20 mouse cellular contexts compared by ENCODE assay signal in genomic region chr13:60286525-60287224, GRCm38 (mm10).
A peak's percentile ranks its signal among the peaks of the same experiment; 100 is the strongest.
DNase-seq lines count a peak whose midpoint lies in the region; ATAC-seq lines count a peak whose summit lies in the region.
"Had no signal": no experiment of that assay in that cellular context is flagged by ENCODE, and none has a peak within 500 bp of the region (broad histone marks: within the 10 kb centered on the region; RNA-seq: fewer than 3 reads in every experiment).

No protein-coding gene starts in this region.

- H3K9me3 ChIP-seq in intestine, embryonic 15.5 days, result no peaks in the 10 kb centered on the region
- H3K9me3 ChIP-seq in hindbrain, embryonic 11.5 days (ENCODE audit: control insufficient read depth, low read length), result no peaks in the 10 kb centered on the region
- no peaks in the 10 kb centered on the region for H3K9me3 ChIP-seq in liver, embryonic 12.5 days (replicated peaks)
- H3K9me3 ChIP-seq: embryonic facial prominence, embryonic 13.5 days; forebrain, embryonic 12.5 days; hindbrain, embryonic 12.5 days; lung, embryonic 15.5 days; neural tube, embryonic 13.5 days had no signal

- peak; percentile 37 for DNase-seq in embryo, embryonic 10.5 days (ENCODE audit: low spot score)
- DNase-seq in embryo, embryonic 9.5 days (ENCODE audit: extremely low spot score), result no peak
- peak; percentile 36 for DNase-seq in testis, postnatal 14 days (ENCODE audit: low spot score)
- DNase-seq in testis, postnatal 10 days (ENCODE audit: low spot score), result no peak
- no peak for DNase-seq in hindbrain, embryonic 11.5 days (ENCODE audit: low spot score)
- no peak for DNase-seq in thymus, postnatal 4 days
- DNase-seq: adrenal gland, adult 8-10 months; cerebellum, postnatal 10 days; kidney, adult 8-10 months; liver; right cerebral cortex, adult 18-20 months had no signal

- WGBS in intestine, embryonic 15.5 days, result 17% methylated on average over 11 of the region's 11 CpGs
- 78% methylated on average over 11 of the region's 11 CpGs for WGBS in hindbrain, embryonic 11.5 days
- WGBS in liver, embryonic 12.5 days (ENCODE audit: insufficient replicate concordance), result 36% methylated on average over 11 of the region's 11 CpGs

- no peak overlapping the region for H3K4me2 ChIP-seq in intestine, embryonic 15.5 days (replicated peaks)
- H3K4me2 ChIP-seq in hindbrain, embryonic 11.5 days (replicated peaks; ENCODE audit: low read depth, low read length), result no peak overlapping the region
- H3K4me2 ChIP-seq in liver, embryonic 12.5 days, result no peak overlapping the region
- H3K4me2 ChIP-seq: embryonic facial prominence, embryonic 13.5 days; forebrain, embryonic 12.5 days; hindbrain, embryonic 12.5 days; lung, embryonic 15.5 days; neural tube, embryonic 13.5 days had no signal

- no peak overlapping the region for H3K9ac ChIP-seq in intestine, embryonic 15.5 days
- no peak overlapping the region for H3K9ac ChIP-seq in hindbrain, embryonic 11.5 days (ENCODE audit: low read depth, low read length)
- no peak overlapping the region for H3K9ac ChIP-seq in liver, embryonic 12.5 days
- H3K9ac ChIP-seq: embryonic facial prominence, embryonic 13.5 days; forebrain, embryonic 12.5 days; hindbrain, embryonic 12.5 days; lung, embryonic 15.5 days; neural tube, embryonic 13.5 days had no signal

- H3K4me3 ChIP-seq in intestine, embryonic 15.5 days (replicated peaks), result no peak overlapping the region
- no peak overlapping the region for H3K4me3 ChIP-seq in hindbrain, embryonic 11.5 days (ENCODE audit: low read depth, low read length)
- H3K4me3 ChIP-seq in liver, embryonic 12.5 days, result no peak overlapping the region
- H3K4me3 ChIP-seq: embryonic facial prominence, embryonic 13.5 days; forebrain, embryonic 12.5 days; hindbrain, embryonic 12.5 days; left cerebral cortex, adult 2 months; lung, embryonic 15.5 days; megakaryocyte, embryonic 14.5 days; neural tube, embryonic 13.5 days had no signal

- H3K27me3 ChIP-seq in intestine, embryonic 15.5 days (replicated peaks), result no peaks in the 10 kb centered on the region
- H3K27me3 ChIP-seq in hindbrain, embryonic 11.5 days (ENCODE audit: control insufficient read depth, insufficient read depth, low read length), result no peaks in the 10 kb centered on the region
- H3K27me3 ChIP-seq in liver, embryonic 12.5 days (replicated peaks), result no peaks in the 10 kb centered on the region
- H3K27me3 ChIP-seq: embryonic facial prominence, embryonic 13.5 days; forebrain, embryonic 12.5 days; hindbrain, embryonic 12.5 days; lung, embryonic 15.5 days; megakaryocyte, embryonic 14.5 days; neural tube, embryonic 13.5 days had no signal

- 0 out of 2 replicates have a peak overlapping the region, but pooled peaks have one; percentile 5 for H3K27ac ChIP-seq in intestine, embryonic 15.5 days
- H3K27ac ChIP-seq in hindbrain, embryonic 11.5 days (ENCODE audit: low read depth, low read length), result no peak overlapping the region
- no peak overlapping the region for H3K27ac ChIP-seq in liver, embryonic 12.5 days
- H3K27ac ChIP-seq: embryonic facial prominence, embryonic 13.5 days; forebrain, embryonic 12.5 days; hindbrain, embryonic 12.5 days; left cerebral cortex, adult 2 months; lung, embryonic 15.5 days; neural tube, embryonic 13.5 days had no signal

- peak; percentile 91 for ATAC-seq in intestine, embryonic 15.5 days
- ATAC-seq in hindbrain, embryonic 11.5 days (ENCODE audit: low FRiP score), result no peak
- no peak for ATAC-seq in liver, embryonic 12.5 days

- no peaks in the 10 kb centered on the region for H3K36me3 ChIP-seq in intestine, embryonic 15.5 days
- no peaks in the 10 kb centered on the region for H3K36me3 ChIP-seq in hindbrain, embryonic 11.5 days (ENCODE audit: control insufficient read depth, insufficient read depth, low read length)
- no peaks in the 10 kb centered on the region for H3K36me3 ChIP-seq in liver, embryonic 12.5 days
- H3K36me3 ChIP-seq: embryonic facial prominence, embryonic 13.5 days; forebrain, embryonic 12.5 days; hindbrain, embryonic 12.5 days; lung, embryonic 15.5 days; neural tube, embryonic 13.5 days had no signal

- 0 out of 2 replicates have a peak, but pooled peaks cover 4% of the 10 kb centered on the region for H3K4me1 ChIP-seq in intestine, embryonic 15.5 days (replicated peaks)
- H3K4me1 ChIP-seq in hindbrain, embryonic 11.5 days (replicated peaks; ENCODE audit: control insufficient read depth, insufficient read depth, low read length), result no peaks in the 10 kb centered on the region
- 0 out of 2 replicates have a peak, but pooled peaks cover 3% of the 10 kb centered on the region for H3K4me1 ChIP-seq in liver, embryonic 12.5 days
- H3K4me1 ChIP-seq: lung, embryonic 15.5 days; megakaryocyte, embryonic 14.5 days had no signal

Comparison
In these comparisons a context has a peak if more than half of its experiments do, and no peak if none do; other contexts are left out.
1. DNase-seq: peak in embryo, embryonic 10.5 days (single experiment) and testis, postnatal 14 days (single experiment); none in embryo, embryonic 9.5 days (single experiment), testis, postnatal 10 days (single experiment), hindbrain, embryonic 11.5 days (single experiment) and thymus, postnatal 4 days (single experiment).